Mouse (Mus musculus): Measurements from ENCODE around the gene Gm42742. TPM values are rescaled to one million over a fixed set of nuclear protein-coding genes. Genes with fewer than 3 reads are reported as not detected.

Gene Gm42742
- total and polyA plus RNA-seq, 3 experiments, result 13.8 to 27.2 TPM; not detected in 1

GRCm38 (mm10) chr7:127065538-127065937 lies 44.6 kb upstream of the Gm42742 start:
- Histone ChIP-seq H3K4me1 (ENCODE audit: control insufficient read depth in 1 of 2, insufficient read depth in 2 of 2, low read length in 2 of 2) (no peaks in the 10 kb centered on the region), H3K27ac (ENCODE audit: control insufficient read depth, low read depth, low read length) (no peak overlapping the region), H3K4me3 (ENCODE audit: control insufficient read depth in 1 of 2, insufficient read depth in 1 of 2, low read depth in 2 of 2, low read length in 2 of 2) (no peak overlapping the region), H3K79me2 (ENCODE audit: control insufficient read depth, insufficient read depth, low read length, poor library complexity) (no peaks in the 10 kb centered on the region), H3K36me3 (ENCODE audit: control insufficient read depth in 1 of 2, insufficient read depth in 2 of 2, low read length in 2 of 2) (peaks cover 0 to 4% of the 10 kb centered on the region in 2 experiments; a peak in 2 of 4 replicates), H3K9me3 (replicated peaks; ENCODE audit: insufficient read depth, low read length) (no peaks in the 10 kb centered on the region), H3K27me3 (ENCODE audit: control insufficient read depth in 1 of 2, insufficient read depth in 2 of 2, low read length in 2 of 2) (no peaks in the 10 kb centered on the region), H3K9ac (ENCODE audit: control insufficient read depth, low read depth, low read length, poor library complexity, severe bottlenecking) (no peak overlapping the region)
- peak; percentile 29 for TF ChIP-seq ZC3H11A (IDR thresholded peaks at IDR 0.05; ENCODE audit: low read depth, low read length)
- no peak for TF ChIP-seq POLR2AphosphoS2 (IDR thresholded peaks at IDR 0.05; ENCODE audit: low read length)
- peak; percentile 35 for TF ChIP-seq RAD21 (IDR thresholded peaks at IDR 0.05; ENCODE audit: low read depth, low read length)
- peak; percentile 43 for TF ChIP-seq SMC3 (IDR thresholded peaks at IDR 0.05; ENCODE audit: low read depth, low read length)
- TF ChIP-seq CTCF (IDR thresholded peaks at IDR 0.05 in 2 of 3, conservative IDR thresholded peaks at IDR 0.05 in 1 of 3; ENCODE audit: control insufficient read depth in 1 of 3, insufficient read depth in 1 of 3, low read depth in 2 of 3, low read length in 3 of 3, poor library complexity in 1 of 3, severe bottlenecking in 1 of 3), result peak in 2 of 3 experiments; percentile 25 to 35; a peak in 2 of 6 replicates
- no peak for TF ChIP-seq KAT2A (conservative IDR thresholded peaks at IDR 0.05; ENCODE audit: low read depth, low read length)
- peak; percentile 23 for DNase-seq (ENCODE audit: low read depth, low spot score)

- TF ChIP-seq CHD1 (IDR thresholded peaks at IDR 0.05; ENCODE audit: low read depth, low read length) (no peak), EP300 (IDR thresholded peaks at IDR 0.05; ENCODE audit: low read depth in 1 of 2, low read length in 2 of 2) (no peak), ZKSCAN1 (IDR thresholded peaks at IDR 0.05; ENCODE audit: low read depth, low read length) (no peak), TCF12 (IDR thresholded peaks at IDR 0.05; ENCODE audit: low read depth, low read length) (no peak), NRF1 (IDR thresholded peaks at IDR 0.05; ENCODE audit: insufficient read depth, low read depth, low read length, poor library complexity, severe bottlenecking) (no peak), MXI1 (IDR thresholded peaks at IDR 0.05; ENCODE audit: low read depth, low read length) (no peak), RCOR1 (IDR thresholded peaks at IDR 0.05; ENCODE audit: low read depth, low read length) (no peak)
- no peak overlapping the region for H3K9ac ChIP-seq (ENCODE audit: control insufficient read depth, low read depth, low read length, poor library complexity, severe bottlenecking)
- H3K36me3 ChIP-seq (ENCODE audit: control insufficient read depth in 1 of 2, insufficient read depth in 2 of 2, low read length in 2 of 2), result peaks cover 0 to 1% of the 10 kb centered on the region in 2 experiments; a peak in 1 of 4 replicates
- H3K27ac ChIP-seq (ENCODE audit: control insufficient read depth, low read depth, low read length), result no peak overlapping the region
- peaks cover 3 to 4% of the 10 kb centered on the region in 2 experiments; a peak in 1 of 4 replicates for H3K4me1 ChIP-seq (ENCODE audit: control insufficient read depth in 1 of 2, insufficient read depth in 2 of 2, low read length in 2 of 2)
- no peaks in the 10 kb centered on the region for H3K27me3 ChIP-seq (ENCODE audit: control insufficient read depth in 1 of 2, insufficient read depth in 2 of 2, low read length in 2 of 2)
- no peak overlapping the region for H3K4me3 ChIP-seq (ENCODE audit: control insufficient read depth in 1 of 2, insufficient read depth in 1 of 2, low read depth in 2 of 2, low read length in 2 of 2)
- H3K9me3 ChIP-seq (replicated peaks; ENCODE audit: insufficient read depth, low read length), result no peaks in the 10 kb centered on the region
- H3K79me2 ChIP-seq (ENCODE audit: control insufficient read depth, insufficient read depth, low read length, poor library complexity), result no peaks in the 10 kb centered on the region
- DNase-seq (ENCODE audit: low read depth, low spot score), result no peak
These were observed 34.2 kb upstream of the Gm42742 start for GRCm38 (mm10) chr7:127055026-127055585.

Measured in MEL (cell line).